Mouse (Mus musculus) forebrain, embryonic 16.5 days (tissue): ENCODE data around the gene Syngr3. TPM values are rescaled to one million over a fixed set of nuclear protein-coding genes. Genes with fewer than 3 reads are reported as not detected.
"Not testable (repeated sequence)": the region's sequence is repeated elsewhere in the genome, so short reads cannot be mapped to it uniquely, and the experiment has no call there.

Experiments used
- ATAC-seq: fragments of 200-750 bp; cut with Nextera tagmentation; 2 replicates; pipeline ENCODE4 v1.8.0; 2017; ENCODE audit warnings: mild to moderate bottlenecking, moderate library complexity
- H3K27ac ChIP-seq: fragments of 300-500 bp; sonication (generic); 2 replicates; pipeline ENCODE4 v1.5.1; 2014; ENCODE audit warnings: low read length, control low read depth
- H3K27me3 ChIP-seq: fragments of 300-500 bp; sonication (generic); replicated peaks from 2 replicates; pipeline ENCODE4 v1.6.1; 2014; ENCODE audit warnings: low read length; ENCODE audit not compliant: control insufficient read depth, insufficient read depth
- H3K36me3 ChIP-seq: fragments of 300-500 bp; sonication (generic); 2 replicates; pipeline ENCODE4 v1.6.1; 2014; ENCODE audit not compliant: control insufficient read depth, insufficient read depth
- H3K4me1 ChIP-seq: fragments of 300-500 bp; sonication (generic); replicated peaks from 2 replicates; pipeline ENCODE4 v1.6.1; 2014; ENCODE audit warnings: low read length; ENCODE audit not compliant: control insufficient read depth, insufficient read depth
- H3K4me2 ChIP-seq: fragments of 300-500 bp; sonication (generic); 2 replicates; pipeline ENCODE4 v1.6.1; 2014; ENCODE audit warnings: mild to moderate bottlenecking, low read length, control low read depth
- H3K4me3 ChIP-seq: fragments of 300-500 bp; sonication (generic); replicated peaks from 2 replicates; pipeline ENCODE4 v1.5.1; 2014; ENCODE audit warnings: mild to moderate bottlenecking, low read length, control low read depth
- H3K9ac ChIP-seq: fragments of 300-500 bp; sonication (generic); replicated peaks from 2 replicates; pipeline ENCODE4 v1.6.1; 2014; ENCODE audit warnings: low read depth, low read length, control low read depth
- H3K9me3 ChIP-seq: fragments of 300-500 bp; sonication (generic); 2 replicates; pipeline ENCODE4 v1.6.1; 2016; ENCODE audit warnings: low read length; ENCODE audit not compliant: control insufficient read depth
- WGBS: fragments of 180-500 bp; shearing (Covaris S2); extraction: QIAGEN DNeasy Blood & Tissue Kit; methylation state at CpG from one replicate; pipeline ENCODE4 v1.1.7; 2014; 5-methylcytosine and 5-hydroxymethylcytosine counted together
- polyA plus RNA-seq: library from polyadenylated mRNA; unstranded; fragments of >200 nt; fragmentation: Nextera tagmentation; extraction: Ambion mirVana; gene quantifications from 2 replicates; pipeline ENCODE4 v1.2.1, GENCODE M21; 2015

Gene Syngr3
- polyA plus RNA-seq, 1 experiment from 2014 or later, result 193 TPM

DNA sequence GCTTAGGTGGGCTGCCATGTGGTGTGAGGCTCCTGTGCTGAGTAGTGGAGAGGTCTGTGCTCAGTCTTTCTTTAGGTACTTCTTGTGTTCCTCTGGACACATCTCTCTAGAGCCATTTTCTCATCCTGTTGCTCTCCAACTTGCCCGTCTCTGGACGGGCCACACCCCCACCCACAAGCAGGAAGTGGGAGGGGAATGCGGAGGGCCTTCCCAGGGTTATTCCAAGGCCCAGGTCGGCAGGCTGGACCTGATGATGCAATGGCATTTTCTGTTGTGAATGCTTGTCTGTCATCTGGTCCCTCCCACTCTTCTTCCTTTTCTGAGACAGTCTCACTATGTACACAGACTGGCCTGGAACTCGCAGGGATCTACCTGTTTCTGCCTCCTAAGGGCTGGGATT, 17.6 kb downstream of the Syngr3 start:
- no peak overlapping the region for H3K4me2 ChIP-seq
- H3K9ac ChIP-seq, result 0 out of 2 replicates have a peak overlapping the region, but pooled peaks have one; percentile 22

DNA sequence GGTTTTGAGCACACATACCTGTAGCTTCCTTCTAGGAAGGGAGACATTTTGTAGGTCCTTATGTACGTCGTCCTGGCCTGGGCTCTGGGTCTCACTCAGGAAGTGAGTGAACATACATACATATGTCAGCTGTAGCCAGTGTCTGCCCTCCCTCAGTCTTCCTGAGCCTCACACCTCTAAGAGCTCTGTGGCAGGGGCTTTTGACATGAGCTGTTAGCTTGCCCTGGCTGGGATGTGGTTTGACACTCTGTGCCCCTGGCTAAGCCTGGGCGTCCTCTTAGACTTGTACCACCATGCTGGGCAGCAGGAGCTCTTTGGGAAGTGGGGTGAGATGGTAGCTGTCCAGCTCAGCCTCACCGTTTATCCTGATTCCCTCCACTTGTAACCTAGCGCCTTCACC, 18.4 kb downstream of the Syngr3 start:
- peaks cover 33% of the 10 kb centered on the region for H3K4me1 ChIP-seq
- no peak for ATAC-seq
- no peaks in the 10 kb centered on the region for H3K9me3 ChIP-seq
- no peak overlapping the region for H3K4me3 ChIP-seq
- H3K9ac ChIP-seq, result peak overlapping the region; percentile 5; the same call in 1 of the 2 replicates
- no peaks in the 10 kb centered on the region for H3K36me3 ChIP-seq
- no peaks in the 10 kb centered on the region for H3K27me3 ChIP-seq
- 78% methylated on average over 5 of the region's 5 CpGs for WGBS
- peak overlapping the region; percentile 93 for H3K4me2 ChIP-seq
- H3K27ac ChIP-seq, result no peak overlapping the region

More for the DNA sequence above, 17.6 kb downstream of the Syngr3 start:
- Histone ChIP-seq H3K4me3 (no peak overlapping the region), H3K27ac (no peak overlapping the region), H3K27me3 (no peaks in the 10 kb centered on the region), H3K4me1 (peaks cover 33% of the 10 kb centered on the region), H3K9me3 (no peaks in the 10 kb centered on the region), H3K36me3 (no peaks in the 10 kb centered on the region; the same call in 1 of the 2 replicates)
- ATAC-seq, result no peak
- WGBS, result 24% methylated on average over 5 of the region's 5 CpGs

DNA sequence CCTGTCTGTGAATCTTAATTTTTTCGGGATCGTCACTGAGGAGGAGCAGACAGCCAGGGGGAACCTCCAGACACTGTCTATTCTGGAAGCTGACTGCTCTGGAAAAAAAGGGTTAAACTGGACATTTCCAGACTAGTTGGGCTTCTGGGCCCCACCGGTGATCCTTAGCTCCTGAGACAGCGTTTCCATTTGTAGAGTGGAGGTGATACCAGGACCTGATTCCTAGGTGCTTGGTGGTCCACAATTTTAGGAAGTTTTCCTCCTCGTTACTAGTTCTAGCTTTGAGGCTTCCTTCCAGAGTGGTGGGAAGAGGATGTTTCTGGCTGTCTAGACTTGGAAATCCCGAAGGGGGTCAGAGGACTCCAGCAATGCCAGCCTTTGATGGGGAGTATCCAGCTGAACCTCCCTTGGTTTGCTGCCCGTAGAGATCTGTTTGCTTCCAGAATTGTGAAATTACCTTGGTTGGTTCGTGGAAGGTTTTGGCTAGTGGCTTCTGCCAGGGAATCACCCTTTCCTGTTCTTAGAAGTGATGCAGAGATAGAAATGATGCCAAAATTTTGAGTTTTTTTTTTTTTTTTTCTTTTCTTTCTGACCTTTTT, 19.4 kb downstream of the Syngr3 start:
- Histone ChIP-seq H3K27me3 (no peaks in the 10 kb centered on the region), H3K4me2 (peak overlapping the region; percentile 93), H3K4me3 (peak overlapping the region; percentile 95), H3K27ac (peak overlapping the region; percentile 78), H3K9ac (peak overlapping the region; percentile 96), H3K9me3 (no peaks in the 10 kb centered on the region), H3K4me1 (peaks cover 30% of the 10 kb centered on the region), H3K36me3 (no peaks in the 10 kb centered on the region)
- no peak for ATAC-seq
- WGBS, result 10% methylated on average over 8 of the region's 8 CpGs

DNA sequence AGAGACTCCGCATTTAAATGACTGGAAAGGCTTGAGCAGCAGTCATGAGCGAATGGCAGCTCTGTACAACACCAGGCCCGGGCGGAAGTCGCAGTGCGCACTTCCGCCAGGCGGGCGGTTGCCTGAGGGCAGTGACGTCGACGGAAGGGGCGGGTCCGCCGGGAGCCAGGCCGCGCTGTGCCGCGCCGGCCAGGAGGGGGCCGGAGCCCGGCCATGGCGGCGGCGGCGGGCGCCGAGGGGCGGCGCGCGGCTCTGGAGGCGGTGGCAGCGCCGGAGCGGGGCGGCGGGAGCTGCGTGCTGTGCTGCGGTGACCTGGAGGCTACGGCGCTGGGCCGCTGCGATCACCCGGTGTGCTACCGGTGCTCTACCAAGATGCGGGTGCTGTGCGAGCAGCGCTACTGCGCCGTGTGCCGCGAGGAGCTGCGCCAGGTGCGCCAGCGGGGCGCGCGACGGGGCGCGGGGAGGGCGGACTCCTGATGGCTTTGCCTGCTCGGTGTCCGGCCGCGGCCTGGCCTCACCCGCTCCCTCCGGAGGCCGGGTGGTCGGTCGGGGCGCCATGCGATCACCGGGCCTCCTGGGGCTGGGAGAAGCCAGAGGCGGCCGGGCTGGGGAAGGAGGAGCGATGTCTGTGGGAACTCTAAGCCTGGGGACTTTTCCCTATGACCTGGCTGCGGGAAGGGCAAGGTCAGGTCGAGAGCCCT, 20.1 kb downstream of the Syngr3 start, which contains the start of gene Zfp598:
Gene Zfp598, plus strand, starts transcription at position 143 of the 701 bp plus-strand sequence.
- Histone ChIP-seq H3K36me3 (no peaks in the 10 kb centered on the region), H3K27me3 (no peaks in the 10 kb centered on the region), H3K9ac (peak within 1 kb of the TSS; percentile 96), H3K27ac (peak within 1 kb of the TSS; percentile 86), H3K9me3 (no peaks in the 10 kb centered on the region), H3K4me3 (peak within 1 kb of the TSS; percentile 95), H3K4me2 (peak within 1 kb of the TSS; percentile 93), H3K4me1 (peaks cover 30% of the 10 kb centered on the region)
- WGBS, result under 1% methylated on average over 60 of the region's 80 CpGs
- peak; percentile 99 for ATAC-seq

DNA sequence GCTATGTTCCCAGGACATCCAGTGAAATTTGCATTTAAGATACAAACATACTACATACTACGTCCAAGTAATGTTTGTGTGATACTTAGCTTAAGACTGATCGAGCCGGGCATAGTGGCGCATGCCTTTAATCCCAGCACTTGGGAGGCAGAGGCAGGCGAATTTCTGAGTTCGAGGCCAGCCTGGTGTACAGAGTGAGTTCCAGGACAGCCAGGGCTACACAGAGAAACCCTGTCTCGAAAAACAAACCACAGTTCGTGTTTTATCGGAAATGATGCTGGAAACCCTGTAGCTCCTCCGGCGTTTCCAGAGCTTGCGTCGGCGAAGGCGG, 20.6 kb downstream of the Syngr3 start:
- WGBS, result 10% methylated on average over 15 of the region's 15 CpGs
- Histone ChIP-seq H3K4me1 (peaks cover 30% of the 10 kb centered on the region), H3K9ac (peak overlapping the region; percentile 96), H3K27ac (peak overlapping the region; percentile 86), H3K4me2 (peak overlapping the region; percentile 47), H3K4me3 (peak overlapping the region; percentile 95)
- ATAC-seq, result peak; percentile 19; the same call in 1 of the 2 replicates
- not testable (repeated sequence) for H3K27me3 ChIP-seq, H3K9me3 ChIP-seq, H3K36me3 ChIP-seq

DNA sequence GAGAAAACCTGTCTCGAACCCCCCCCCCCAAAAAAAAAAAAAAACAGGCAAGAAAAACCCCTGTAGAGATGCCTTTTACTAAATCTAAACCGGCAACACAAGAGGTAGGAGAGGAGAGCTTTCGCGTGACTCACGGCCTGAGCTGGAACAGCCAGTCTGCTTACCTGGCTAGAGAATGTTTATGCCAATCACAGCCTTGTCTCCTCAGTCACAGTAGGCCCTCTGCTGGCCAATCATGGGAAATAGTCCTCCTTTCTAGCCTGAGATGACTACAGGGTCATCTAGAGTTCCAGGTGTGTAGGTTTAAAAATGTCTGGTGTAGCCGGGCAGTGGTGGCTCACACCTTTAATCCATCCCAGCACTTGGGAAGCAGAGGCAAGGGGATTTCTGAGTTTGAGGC, 22.3 kb downstream of the Syngr3 start:
- no peak overlapping the region for H3K27ac ChIP-seq
- H3K4me3 ChIP-seq, result no peak overlapping the region
- ATAC-seq, result no peak
- H3K4me1 ChIP-seq, result peaks cover 29% of the 10 kb centered on the region
- 27% methylated on average over 6 of the region's 6 CpGs for WGBS
- H3K4me2 ChIP-seq, result no peak overlapping the region
- no peaks in the 10 kb centered on the region for H3K9me3 ChIP-seq
- H3K9ac ChIP-seq, result no peak overlapping the region
- no peaks in the 10 kb centered on the region for H3K36me3 ChIP-seq
- H3K27me3 ChIP-seq, result no peaks in the 10 kb centered on the region

DNA sequence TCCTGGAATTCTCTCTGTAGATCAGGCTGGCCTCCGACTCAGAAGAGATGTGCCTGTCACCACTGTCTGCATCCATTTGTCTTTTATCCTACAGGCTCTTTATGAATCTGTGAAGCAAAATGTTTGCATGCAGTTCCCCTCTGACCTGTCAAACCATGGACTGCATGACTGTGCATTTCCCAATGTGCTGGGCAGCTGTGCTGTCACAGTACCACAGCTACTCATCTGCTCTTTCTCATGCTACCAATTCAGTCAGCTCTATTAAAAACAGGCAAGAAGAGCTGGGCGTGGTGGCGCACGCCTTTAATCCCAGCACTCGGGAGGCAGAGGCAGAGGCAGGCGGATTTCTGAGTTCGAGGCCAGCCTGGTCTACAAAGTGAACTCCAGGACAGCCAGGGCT, 22.7 kb downstream of the Syngr3 start:
- not testable (repeated sequence) for H3K9ac ChIP-seq, ATAC-seq, H3K27me3 ChIP-seq, H3K36me3 ChIP-seq, H3K27ac ChIP-seq, H3K4me2 ChIP-seq, H3K4me3 ChIP-seq, H3K9me3 ChIP-seq
- peaks cover 25% of the 10 kb centered on the region for H3K4me1 ChIP-seq
- WGBS, result 58% methylated on average over 7 of the region's 7 CpGs

DNA sequence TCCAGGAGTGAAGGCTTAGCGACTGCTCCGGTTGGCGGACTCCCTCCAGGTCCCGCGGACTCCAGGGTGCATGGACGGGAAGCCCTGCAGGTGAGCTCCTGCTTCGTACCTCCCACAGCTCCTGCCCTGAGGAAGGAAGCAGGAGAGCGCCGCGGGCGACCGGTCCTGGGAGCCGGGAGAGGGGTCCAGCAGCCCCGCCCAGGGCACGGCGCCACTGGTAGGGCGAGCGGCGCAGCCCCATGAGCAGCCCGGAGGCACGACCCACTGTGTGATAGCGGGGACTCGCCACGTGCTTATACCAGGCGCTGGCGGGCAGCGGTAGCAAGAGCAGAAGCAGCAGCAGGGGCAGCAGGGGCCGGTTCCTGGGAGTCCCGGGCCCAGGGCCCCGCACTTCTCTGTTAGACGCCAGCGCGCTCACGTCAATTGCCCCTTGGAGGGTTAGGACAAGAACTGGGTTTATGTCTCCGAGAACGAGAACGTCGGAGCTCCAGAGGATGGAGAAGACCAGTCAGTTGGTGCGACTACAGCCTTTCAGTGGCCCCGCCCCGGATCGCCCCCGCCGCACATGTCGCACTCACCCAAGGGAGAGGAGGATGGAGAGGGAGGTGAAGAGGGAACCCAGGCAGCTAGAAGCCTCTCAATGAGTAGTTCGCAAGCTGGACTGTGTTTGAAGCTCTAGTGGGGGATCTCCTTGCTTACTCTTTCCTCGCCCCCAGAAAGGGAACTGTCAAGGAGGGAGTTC, 31.6 kb downstream of the Syngr3 start, which contains the start of gene Npw:
Gene Npw, minus strand, starts transcription at position 441 of the 742 bp plus-strand sequence.
- ATAC-seq, result no peak
- Histone ChIP-seq H3K4me3 (peak within 1 kb of the TSS; percentile 29), H3K4me2 (peak within 1 kb of the TSS; percentile 44), H3K27ac (no peak within 1 kb of the TSS), H3K36me3 (no peaks in the 10 kb centered on the region), H3K9ac (peak within 1 kb of the TSS; percentile 18), H3K9me3 (no peaks in the 10 kb centered on the region), H3K27me3 (peaks cover 41% of the 10 kb centered on the region), H3K4me1 (peaks cover 10% of the 10 kb centered on the region)
- WGBS, result under 1% methylated on average over 47 of the region's 47 CpGs

DNA sequence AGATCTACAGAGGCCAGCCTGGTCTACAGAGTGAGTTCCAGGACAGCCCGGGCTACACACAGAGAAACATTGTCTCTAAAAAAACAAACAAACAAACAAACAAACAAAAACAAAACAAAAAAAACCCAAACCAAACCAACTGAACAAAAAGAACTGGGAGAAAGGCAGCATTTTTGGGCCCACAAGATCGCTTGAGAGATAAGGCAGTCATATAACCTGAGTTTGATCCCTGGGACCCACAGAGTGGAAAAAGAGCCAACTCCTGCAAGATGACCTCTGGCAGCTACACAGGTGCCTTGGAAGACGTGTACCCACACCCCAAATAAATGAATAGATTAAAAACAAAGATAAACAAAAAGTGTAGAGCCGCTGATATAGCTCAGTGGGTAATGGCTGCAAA, 34.8 kb downstream of the Syngr3 start:
- Histone ChIP-seq H3K4me1 (peaks cover 16% of the 10 kb centered on the region), H3K9ac (no peak overlapping the region), H3K27me3 (peaks cover 31% of the 10 kb centered on the region), H3K27ac (no peak overlapping the region), H3K9me3 (no peaks in the 10 kb centered on the region), H3K36me3 (no peaks in the 10 kb centered on the region), H3K4me3 (no peak overlapping the region), H3K4me2 (no peak overlapping the region)
- no peak for ATAC-seq
- 78% methylated on average over 4 of the region's 4 CpGs for WGBS
